Mouse (Mus musculus): Measurements from ENCODE around the gene Smarcd3. TPM values are rescaled to one million over a fixed set of nuclear protein-coding genes. Genes with fewer than 3 reads are reported as not detected.
A peak's percentile ranks its signal among the peaks of the same experiment; 100 is the strongest.

Smarcd3 gene
- polyA plus RNA-seq, 1 experiment from 2014 or later: 92.1 TPM

GRCm38 (mm10) chr5:24638131-24638530 lies 13.9 kb upstream of the Smarcd3 start:
- Histone ChIP-seq H3K27ac (no peak overlapping the region), H3K4me1 (peaks cover 6% of the 10 kb centered on the region)
- 57% methylated on average over 6 of the region's 6 CpGs for WGBS

GRCm38 (mm10) chr5:24636987-24637386 lies 12.8 kb upstream of the Smarcd3 start:
- Histone ChIP-seq H3K27me3 (ENCODE audit: insufficient read depth, poor library complexity, severe bottlenecking) (no peaks in the 10 kb centered on the region), H3K9me3 (no peaks in the 10 kb centered on the region), H3K36me3 (no peaks in the 10 kb centered on the region), H3K27ac (no peak overlapping the region), H3K4me1 (peaks cover 6% of the 10 kb centered on the region), H3K4me3 (no peak overlapping the region)
- WGBS: 78% methylated on average over 4 of the region's 4 CpGs
- DNase-seq (ENCODE audit: low spot score): no peak

More at GRCm38 (mm10) chr5:24638131-24638530, 13.9 kb upstream of the Smarcd3 start:
- H3K27me3 ChIP-seq (ENCODE audit: insufficient read depth, poor library complexity, severe bottlenecking): no peaks in the 10 kb centered on the region
- H3K36me3 ChIP-seq: no peaks in the 10 kb centered on the region
- no peaks in the 10 kb centered on the region for H3K9me3 ChIP-seq
- no peak overlapping the region for H3K4me3 ChIP-seq
- DNase-seq (ENCODE audit: low spot score): no peak

GRCm38 (mm10) chr5:24635526-24636141 lies 11.4 kb upstream of the Smarcd3 start:
- Histone ChIP-seq H3K4me1 (peaks cover 6% of the 10 kb centered on the region), H3K4me3 (no peak overlapping the region), H3K27ac (no peak overlapping the region), H3K9me3 (no peaks in the 10 kb centered on the region), H3K27me3 (ENCODE audit: insufficient read depth, poor library complexity, severe bottlenecking) (no peaks in the 10 kb centered on the region), H3K36me3 (no peaks in the 10 kb centered on the region)
- WGBS: 77% methylated on average over 6 of the region's 6 CpGs
- no peak for DNase-seq (ENCODE audit: low spot score)

- Histone ChIP-seq H3K4me1 (peaks cover 6% of the 10 kb centered on the region), H3K27me3 (ENCODE audit: insufficient read depth, poor library complexity, severe bottlenecking) (no peaks in the 10 kb centered on the region), H3K27ac (no peak overlapping the region), H3K36me3 (no peaks in the 10 kb centered on the region), H3K4me3 (no peak overlapping the region), H3K9me3 (no peaks in the 10 kb centered on the region)
- peak; percentile 45 for DNase-seq (ENCODE audit: low spot score)
- WGBS: 34% methylated on average over 1 of the region's 1 CpGs
These were observed 10.9 kb upstream of the Smarcd3 start for GRCm38 (mm10) chr5:24635093-24635492.

- Histone ChIP-seq H3K9me3 (no peaks in the 10 kb centered on the region), H3K27ac (no peak overlapping the region), H3K36me3 (no peaks in the 10 kb centered on the region), H3K27me3 (ENCODE audit: insufficient read depth, poor library complexity, severe bottlenecking) (peaks cover 1% of the 10 kb centered on the region), H3K4me3 (no peak overlapping the region), H3K4me1 (peaks cover 4% of the 10 kb centered on the region)
- no peak for DNase-seq (ENCODE audit: low spot score)
- 66% methylated on average over 3 of the region's 3 CpGs for WGBS
These were observed 5.5 kb upstream of the Smarcd3 start for GRCm38 (mm10) chr5:24629712-24630111.

GRCm38 (mm10) chr5:24624822-24625120 lies 560 bp upstream of the Smarcd3 start:
- peaks cover 29% of the 10 kb centered on the region for H3K4me1 ChIP-seq
- H3K27me3 ChIP-seq (ENCODE audit: insufficient read depth, poor library complexity, severe bottlenecking): peaks cover 50% of the 10 kb centered on the region
- no peak overlapping the region for H3K27ac ChIP-seq
- no peak for DNase-seq (ENCODE audit: low spot score)
- no peaks in the 10 kb centered on the region for H3K9me3 ChIP-seq
- H3K36me3 ChIP-seq: no peaks in the 10 kb centered on the region
- 23% methylated on average over 4 of the region's 4 CpGs for WGBS
- H3K4me3 ChIP-seq: peak overlapping the region; percentile 68

GRCm38 (mm10) chr5:24623041-24623985 lies 898 bp downstream of the Smarcd3 start:
- no peaks in the 10 kb centered on the region for H3K36me3 ChIP-seq
- peaks cover 29% of the 10 kb centered on the region for H3K4me1 ChIP-seq
- H3K9me3 ChIP-seq: no peaks in the 10 kb centered on the region
- H3K4me3 ChIP-seq: peak overlapping the region; percentile 68; the same call in 1 of the 2 replicates
- DNase-seq (ENCODE audit: low spot score): no peak
- H3K27ac ChIP-seq: no peak overlapping the region
- 47% methylated on average over 8 of the region's 8 CpGs for WGBS
- peaks cover 54% of the 10 kb centered on the region for H3K27me3 ChIP-seq (ENCODE audit: insufficient read depth, poor library complexity, severe bottlenecking)

GRCm38 (mm10) chr5:24622386-24623040 lies 1.7 kb downstream of the Smarcd3 start:
- Histone ChIP-seq H3K27ac (no peak overlapping the region), H3K9me3 (no peaks in the 10 kb centered on the region), H3K4me1 (peaks cover 29% of the 10 kb centered on the region), H3K36me3 (no peaks in the 10 kb centered on the region), H3K27me3 (ENCODE audit: insufficient read depth, poor library complexity, severe bottlenecking) (peaks cover 59% of the 10 kb centered on the region), H3K4me3 (no peak overlapping the region)
- DNase-seq (ENCODE audit: low spot score): no peak
- 65% methylated on average over 7 of the region's 7 CpGs for WGBS

- Histone ChIP-seq H3K36me3 (no peaks in the 10 kb centered on the region), H3K9me3 (no peaks in the 10 kb centered on the region), H3K27ac (no peak overlapping the region), H3K4me3 (no peak overlapping the region), H3K4me1 (peaks cover 31% of the 10 kb centered on the region), H3K27me3 (ENCODE audit: insufficient read depth, poor library complexity, severe bottlenecking) (peaks cover 67% of the 10 kb centered on the region)
- DNase-seq (ENCODE audit: low spot score): no peak
- 69% methylated on average over 8 of the region's 8 CpGs for WGBS
These were observed 3.6 kb downstream of the Smarcd3 start for GRCm38 (mm10) chr5:24620626-24621025.

GRCm38 (mm10) chr5:24620116-24620515 lies 4.1 kb downstream of the Smarcd3 start:
- Histone ChIP-seq H3K4me3 (no peak overlapping the region), H3K27me3 (ENCODE audit: insufficient read depth, poor library complexity, severe bottlenecking) (peaks cover 71% of the 10 kb centered on the region), H3K27ac (no peak overlapping the region), H3K9me3 (no peaks in the 10 kb centered on the region), H3K36me3 (no peaks in the 10 kb centered on the region), H3K4me1 (peaks cover 36% of the 10 kb centered on the region)
- no peak for DNase-seq (ENCODE audit: low spot score)
- WGBS: 79% methylated on average over 8 of the region's 8 CpGs

GRCm38 (mm10) chr5:24618921-24619320 lies 5.3 kb downstream of the Smarcd3 start:
- Histone ChIP-seq H3K36me3 (no peaks in the 10 kb centered on the region), H3K4me1 (peaks cover 25% of the 10 kb centered on the region), H3K27ac (no peak overlapping the region), H3K9me3 (no peaks in the 10 kb centered on the region), H3K4me3 (no peak overlapping the region), H3K27me3 (ENCODE audit: insufficient read depth, poor library complexity, severe bottlenecking) (peaks cover 62% of the 10 kb centered on the region)
- DNase-seq (ENCODE audit: low spot score): no peak
- 76% methylated on average over 3 of the region's 3 CpGs for WGBS

- Histone ChIP-seq H3K27ac (no peak overlapping the region), H3K36me3 (no peaks in the 10 kb centered on the region), H3K27me3 (ENCODE audit: insufficient read depth, poor library complexity, severe bottlenecking) (peaks cover 24% of the 10 kb centered on the region), H3K4me1 (peaks cover 24% of the 10 kb centered on the region), H3K4me3 (no peak overlapping the region), H3K9me3 (no peaks in the 10 kb centered on the region)
- 51% methylated on average over 6 of the region's 6 CpGs for WGBS
- DNase-seq (ENCODE audit: low spot score): no peak
These were observed 9.1 kb downstream of the Smarcd3 start for GRCm38 (mm10) chr5:24615097-24615496.

- Histone ChIP-seq H3K27me3 (ENCODE audit: insufficient read depth, poor library complexity, severe bottlenecking) (peaks cover 12% of the 10 kb centered on the region; the same call in 1 of the 2 replicates), H3K4me1 (peaks cover 50% of the 10 kb centered on the region), H3K27ac (peak overlapping the region; percentile 52; the same call in 1 of the 2 replicates), H3K36me3 (no peaks in the 10 kb centered on the region), H3K9me3 (no peaks in the 10 kb centered on the region), H3K4me3 (no peak overlapping the region)
- 71% methylated on average over 5 of the region's 5 CpGs for WGBS
- DNase-seq (ENCODE audit: low spot score): no peak
These were observed 11.9 kb downstream of the Smarcd3 start for GRCm38 (mm10) chr5:24612302-24612649.
